Mouse (Mus musculus): ENCODE measurements at regions not wholly inside any gene's neighbourhood (a gene's known extent, or its start where the extent isn't known, plus 50 kb on each side); places are given as distances from the start of the nearest gene placed in this dataset.

GRCm38 (mm10) chr14:9288103-9288502, 622.1 kb upstream of the 4930452B06Rik start:
- Histone ChIP-seq H3K4me3 (replicated peaks; ENCODE audit: low read length) (no peak overlapping the region), H3K4me2 (replicated peaks; ENCODE audit: low read depth, low read length, severe bottlenecking) (no peak overlapping the region), H3K27ac (replicated peaks; ENCODE audit: low read depth, low read length) (no peak overlapping the region), H3K9ac (ENCODE audit: low read depth, low read length, severe bottlenecking) (no peak overlapping the region), H3K4me1 (ENCODE audit: control insufficient read depth, insufficient read depth, low read length) (no peaks in the 10 kb centered on the region), H3K27me3 (ENCODE audit: control insufficient read depth, insufficient read depth, low read length) (no peaks in the 10 kb centered on the region), H3K9me3 (ENCODE audit: control insufficient read depth, low read length) (no peaks in the 10 kb centered on the region), H3K36me3 (ENCODE audit: control insufficient read depth, insufficient read depth, low read length) (no peaks in the 10 kb centered on the region)
- ATAC-seq (ENCODE audit: low FRiP score, low read depth) (no peak), DNase-seq (ENCODE audit: low spot score) (no peak)
- WGBS: 82% methylated on average over 1 of the region's 1 CpGs
- TF ChIP-seq POLR2A (IDR thresholded peaks at IDR 0.05; ENCODE audit: borderline replicate concordance, extremely low read depth, insufficient read depth, insufficient read length): no peak

- H3K9ac ChIP-seq (ENCODE audit: low read depth, low read length, severe bottlenecking): no peak overlapping the region
- ATAC-seq (ENCODE audit: low FRiP score, low read depth): no peak
- no peak overlapping the region for H3K4me2 ChIP-seq (replicated peaks; ENCODE audit: low read depth, low read length, severe bottlenecking)
- no peak overlapping the region for H3K27ac ChIP-seq (replicated peaks; ENCODE audit: low read depth, low read length)
- no peak for DNase-seq (ENCODE audit: low spot score)
- H3K27me3 ChIP-seq (ENCODE audit: control insufficient read depth, insufficient read depth, low read length): no peaks in the 10 kb centered on the region
- WGBS: 80% methylated on average over 7 of the region's 7 CpGs
- no peaks in the 10 kb centered on the region for H3K36me3 ChIP-seq (ENCODE audit: control insufficient read depth, insufficient read depth, low read length)
- H3K9me3 ChIP-seq (ENCODE audit: control insufficient read depth, low read length): no peaks in the 10 kb centered on the region
- TF ChIP-seq POLR2A (IDR thresholded peaks at IDR 0.05; ENCODE audit: borderline replicate concordance, extremely low read depth, insufficient read depth, insufficient read length): no peak
- no peak overlapping the region for H3K4me3 ChIP-seq (replicated peaks; ENCODE audit: low read length)
- no peaks in the 10 kb centered on the region for H3K4me1 ChIP-seq (ENCODE audit: control insufficient read depth, insufficient read depth, low read length)
Measured at GRCm38 (mm10) chr14:9285606-9286002, 619.6 kb upstream of the 4930452B06Rik start.

- no peak for DNase-seq (ENCODE audit: low spot score)
- H3K36me3 ChIP-seq (ENCODE audit: control insufficient read depth, insufficient read depth, low read length): no peaks in the 10 kb centered on the region
- TF ChIP-seq POLR2A (IDR thresholded peaks at IDR 0.05; ENCODE audit: borderline replicate concordance, extremely low read depth, insufficient read depth, insufficient read length): no peak
- no peaks in the 10 kb centered on the region for H3K27me3 ChIP-seq (ENCODE audit: control insufficient read depth, insufficient read depth, low read length)
- no peak for ATAC-seq (ENCODE audit: low FRiP score, low read depth)
- H3K4me2 ChIP-seq (replicated peaks; ENCODE audit: low read depth, low read length, severe bottlenecking): no peak overlapping the region
- no peak overlapping the region for H3K4me3 ChIP-seq (replicated peaks; ENCODE audit: low read length)
- H3K9ac ChIP-seq (ENCODE audit: low read depth, low read length, severe bottlenecking): no peak overlapping the region
- H3K4me1 ChIP-seq (ENCODE audit: control insufficient read depth, insufficient read depth, low read length): no peaks in the 10 kb centered on the region
- H3K9me3 ChIP-seq (ENCODE audit: control insufficient read depth, low read length): no peaks in the 10 kb centered on the region
- 89% methylated on average over 2 of the region's 2 CpGs for WGBS
- H3K27ac ChIP-seq (replicated peaks; ENCODE audit: low read depth, low read length): no peak overlapping the region
Measured at GRCm38 (mm10) chr14:9284976-9285605, 619.1 kb upstream of the 4930452B06Rik start.

GRCm38 (mm10) chr14:9267282-9268091, 601.4 kb upstream of the 4930452B06Rik start:
- Histone ChIP-seq H3K4me3 (replicated peaks; ENCODE audit: low read length) (no peak overlapping the region), H3K4me2 (replicated peaks; ENCODE audit: low read depth, low read length, severe bottlenecking) (no peak overlapping the region), H3K9me3 (ENCODE audit: control insufficient read depth, low read length) (no peaks in the 10 kb centered on the region), H3K27ac (replicated peaks; ENCODE audit: low read depth, low read length) (no peak overlapping the region), H3K4me1 (ENCODE audit: control insufficient read depth, insufficient read depth, low read length) (no peaks in the 10 kb centered on the region), H3K27me3 (ENCODE audit: control insufficient read depth, insufficient read depth, low read length) (no peaks in the 10 kb centered on the region), H3K9ac (ENCODE audit: low read depth, low read length, severe bottlenecking) (no peak overlapping the region), H3K36me3 (ENCODE audit: control insufficient read depth, insufficient read depth, low read length) (no peaks in the 10 kb centered on the region)
- DNase-seq (ENCODE audit: low spot score): no peak
- WGBS: 80% methylated on average over 14 of the region's 14 CpGs
- no peak for TF ChIP-seq POLR2A (IDR thresholded peaks at IDR 0.05; ENCODE audit: borderline replicate concordance, extremely low read depth, insufficient read depth, insufficient read length)
- ATAC-seq (ENCODE audit: low FRiP score, low read depth): no peak

- ATAC-seq (ENCODE audit: low FRiP score, low read depth): no peak
- H3K9me3 ChIP-seq (ENCODE audit: control insufficient read depth, low read length): no peaks in the 10 kb centered on the region
- no peak for TF ChIP-seq POLR2A (IDR thresholded peaks at IDR 0.05; ENCODE audit: borderline replicate concordance, extremely low read depth, insufficient read depth, insufficient read length)
- DNase-seq (ENCODE audit: low spot score): no peak
- H3K9ac ChIP-seq (ENCODE audit: low read depth, low read length, severe bottlenecking): no peak overlapping the region
- no peaks in the 10 kb centered on the region for H3K36me3 ChIP-seq (ENCODE audit: control insufficient read depth, insufficient read depth, low read length)
- H3K27me3 ChIP-seq (ENCODE audit: control insufficient read depth, insufficient read depth, low read length): no peaks in the 10 kb centered on the region
- H3K4me3 ChIP-seq (replicated peaks; ENCODE audit: low read length): no peak overlapping the region
- 79% methylated on average over 1 of the region's 1 CpGs for WGBS
- H3K27ac ChIP-seq (replicated peaks; ENCODE audit: low read depth, low read length): no peak overlapping the region
- no peaks in the 10 kb centered on the region for H3K4me1 ChIP-seq (ENCODE audit: control insufficient read depth, insufficient read depth, low read length)
- no peak overlapping the region for H3K4me2 ChIP-seq (replicated peaks; ENCODE audit: low read depth, low read length, severe bottlenecking)
Measured at GRCm38 (mm10) chr14:9252017-9252416, 586.0 kb upstream of the 4930452B06Rik start.
